Mouse (Mus musculus) small intestine, adult 2 months (tissue): ENCODE measurements around the gene Lama4.

Experiments used
- CTCF ChIP-seq: fragments of 200-500 bp; IDR thresholded peaks from 2 replicates; pipeline ENCODE4 v1.5.1; 2012; ENCODE audit warnings: low read depth, mild to moderate bottlenecking, control low read depth, inconsistent platforms, low read length, moderate library complexity, mixed read lengths; ENCODE audit not compliant: insufficient replicate concordance, insufficient read length; ENCODE audit errors: extremely low read depth
- POLR2A ChIP-seq: fragments of 200-500 bp; IDR thresholded peaks from 2 replicates; pipeline ENCODE4 v1.6.1; 2012; ENCODE audit warnings: low read depth, mild to moderate bottlenecking, control low read depth, inconsistent platforms, low read length, moderate library complexity

DNA sequence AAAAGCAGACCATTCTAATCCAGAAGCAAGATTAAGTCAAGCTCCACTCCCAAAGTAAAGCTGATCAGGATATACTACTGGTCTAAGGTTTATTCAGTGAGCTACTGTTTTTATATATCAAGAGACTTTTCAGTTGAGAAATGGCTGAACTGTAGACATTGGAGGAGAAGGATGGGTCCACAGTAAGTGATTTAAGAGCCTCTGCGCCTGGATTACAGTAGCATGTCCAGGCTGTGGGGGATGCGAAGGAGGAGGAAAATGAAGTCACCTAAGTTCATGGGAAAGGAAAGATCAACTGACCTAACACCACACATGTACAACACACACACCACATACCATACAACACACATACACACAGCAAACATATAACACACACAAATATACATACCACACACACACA lies 1.3 kb downstream of the Lama4 start:
- TF ChIP-seq CTCF (no peak), POLR2A (no peak)
